Mouse (Mus musculus): ENCODE results near the gene Rpl29.

Gene Rpl29

GRCm38 (mm10) chr9:106429221-106430014 is at the start of gene Rpl29:
Gene Rpl29 (plus strand): TSS chr9:106429454.
- in situ Hi-C loops (cut with MseI, MboI) = no loop called here

GRCm38 (mm10) chr9:106386181-106386864 is 42.9 kb upstream of the Rpl29 start:
- in situ Hi-C loops (cut with MseI, MboI) = no loop called here

- in situ Hi-C loops (cut with MseI, MboI) = no loop called here
These were observed 36.3 kb upstream of the Rpl29 start for GRCm38 (mm10) chr9:106392828-106393527.

- in situ Hi-C loops (cut with MseI, MboI) = no loop called here
These were observed 35.7 kb upstream of the Rpl29 start for GRCm38 (mm10) chr9:106393548-106393947.

GRCm38 (mm10) chr9:106394649-106395602 is 34.3 kb upstream of the Rpl29 start:
- in situ Hi-C loops (cut with MseI, MboI) = no loop called here

- in situ Hi-C loops (cut with MseI, MboI) = no loop called here
These were observed 31.5 kb upstream of the Rpl29 start for GRCm38 (mm10) chr9:106397733-106398132.

- in situ Hi-C loops (cut with MseI, MboI) = no loop called here
These were observed 30.5 kb upstream of the Rpl29 start for GRCm38 (mm10) chr9:106398667-106399311.

GRCm38 (mm10) chr9:106399808-106400207 is 29.4 kb upstream of the Rpl29 start:
- in situ Hi-C loops (cut with MseI, MboI) = no loop called here

GRCm38 (mm10) chr9:106402149-106402548 is 27.1 kb upstream of the Rpl29 start:
- in situ Hi-C loops (cut with MseI, MboI) = no loop called here

GRCm38 (mm10) chr9:106402607-106403375 is 26.5 kb upstream of the Rpl29 start:
- in situ Hi-C loops (cut with MseI, MboI) = no loop called here

- in situ Hi-C loops (cut with MseI, MboI) = no loop called here
These were observed 24.0 kb upstream of the Rpl29 start for GRCm38 (mm10) chr9:106405275-106405674.

GRCm38 (mm10) chr9:106406443-106407078 is 22.7 kb upstream of the Rpl29 start:
- in situ Hi-C loops (cut with MseI, MboI) = no loop called here

- in situ Hi-C loops (cut with MseI, MboI) = no loop called here
These were observed 20.2 kb upstream of the Rpl29 start for GRCm38 (mm10) chr9:106409096-106409495.

- in situ Hi-C loops (cut with MseI, MboI) = no loop called here
These were observed 19.1 kb upstream of the Rpl29 start for GRCm38 (mm10) chr9:106410086-106410650.

- in situ Hi-C loops (cut with MseI, MboI) = no loop called here
These were observed 18.1 kb upstream of the Rpl29 start for GRCm38 (mm10) chr9:106411091-106411594.

GRCm38 (mm10) chr9:106411729-106412128 is 17.5 kb upstream of the Rpl29 start:
- in situ Hi-C loops (cut with MseI, MboI) = no loop called here

GRCm38 (mm10) chr9:106412210-106412609 is 17.0 kb upstream of the Rpl29 start:
- in situ Hi-C loops (cut with MseI, MboI) = no loop called here

GRCm38 (mm10) chr9:106413606-106414005 is 15.6 kb upstream of the Rpl29 start:
- in situ Hi-C loops (cut with MseI, MboI) = no loop called here

- in situ Hi-C loops (cut with MseI, MboI) = no loop called here
These were observed 12.4 kb upstream of the Rpl29 start for GRCm38 (mm10) chr9:106416826-106417225.
